Mouse (Mus musculus): ENCODE data around the gene Pigz. TPM values are rescaled to one million over a fixed set of nuclear protein-coding genes. Genes with fewer than 3 reads are reported as not detected.
"Not testable (repeated sequence)": the region's sequence is repeated elsewhere in the genome, so short reads cannot be mapped to it uniquely, and the experiment has no call there.

Gene Pigz
- total RNA-seq, 2 experiments from 2014 or later: 0.23 to 1.0 TPM

GRCm38 (mm10) chr16:31932255-31932654 is 1.4 kb upstream of the Pigz start:
- no peak for DNase-seq

DNA sequence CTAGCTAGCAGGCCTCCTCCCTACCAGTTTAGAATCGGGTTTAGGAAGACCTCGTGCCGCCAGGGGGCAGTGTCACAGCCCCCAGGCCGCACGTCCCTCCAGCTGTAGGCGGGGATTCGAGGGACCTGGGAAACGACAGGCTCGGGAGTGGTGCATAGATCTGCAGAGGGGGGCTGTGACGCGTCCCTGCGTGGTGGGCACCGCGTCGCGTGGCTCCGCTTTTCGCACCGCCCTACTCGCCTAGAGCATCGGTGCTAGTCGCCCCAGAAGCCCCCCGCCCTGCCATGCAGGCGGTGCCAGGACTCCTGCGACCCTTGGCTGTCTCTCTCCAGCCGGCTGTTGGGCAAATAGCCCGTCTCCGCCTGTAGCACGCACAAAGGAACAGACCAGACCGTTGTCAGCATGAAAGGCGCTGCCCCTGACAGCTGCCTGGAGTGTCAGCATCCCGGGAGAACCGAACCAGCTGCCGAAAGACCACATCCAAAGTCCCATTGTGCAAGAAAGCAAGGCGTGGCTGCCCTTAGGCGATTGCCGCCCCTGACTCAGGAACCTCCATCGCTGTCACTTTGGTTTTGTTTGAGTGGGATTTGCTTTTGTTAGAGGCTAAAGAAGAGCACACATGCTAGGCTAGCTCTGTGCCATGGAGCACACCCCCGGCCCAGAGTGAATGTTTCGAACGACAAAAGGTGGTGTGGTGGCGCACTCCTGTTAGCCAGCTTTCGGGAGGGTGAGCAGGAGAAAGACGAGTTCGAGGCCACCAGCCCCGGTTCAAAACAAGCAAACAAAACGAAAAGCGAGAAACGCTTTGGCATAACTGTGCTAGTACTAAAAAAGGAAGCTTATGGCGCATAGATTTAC is 582 bp upstream of the Pigz start:
- DNase-seq: peak; percentile 85 to 92

DNA sequence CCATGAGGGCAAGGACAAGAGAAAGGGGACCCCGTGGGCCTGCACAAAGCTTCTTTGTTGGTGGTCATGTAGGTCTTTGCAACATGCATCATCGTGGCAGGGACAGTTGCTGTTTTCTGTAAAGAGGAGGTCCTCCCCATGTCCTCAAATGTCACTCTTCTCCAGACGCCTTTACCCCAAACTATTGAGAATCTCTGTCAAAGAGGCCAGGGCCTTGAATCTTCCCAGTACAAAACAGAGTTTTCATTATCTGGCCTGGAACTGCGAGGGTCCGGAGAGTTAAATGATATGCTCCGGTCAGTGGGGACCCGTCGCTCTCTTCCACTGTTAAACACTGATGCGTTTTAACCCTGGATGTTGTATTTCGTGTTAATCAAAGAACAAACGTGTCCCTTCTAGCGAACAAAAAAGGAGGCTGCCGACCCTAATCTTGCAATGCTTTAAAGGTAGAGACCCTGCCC is 929 bp downstream of the Pigz start:
- no peak for DNase-seq

GRCm38 (mm10) chr16:31935091-31935979 is 1.7 kb downstream of the Pigz start:
- DNase-seq: no peak

DNA sequence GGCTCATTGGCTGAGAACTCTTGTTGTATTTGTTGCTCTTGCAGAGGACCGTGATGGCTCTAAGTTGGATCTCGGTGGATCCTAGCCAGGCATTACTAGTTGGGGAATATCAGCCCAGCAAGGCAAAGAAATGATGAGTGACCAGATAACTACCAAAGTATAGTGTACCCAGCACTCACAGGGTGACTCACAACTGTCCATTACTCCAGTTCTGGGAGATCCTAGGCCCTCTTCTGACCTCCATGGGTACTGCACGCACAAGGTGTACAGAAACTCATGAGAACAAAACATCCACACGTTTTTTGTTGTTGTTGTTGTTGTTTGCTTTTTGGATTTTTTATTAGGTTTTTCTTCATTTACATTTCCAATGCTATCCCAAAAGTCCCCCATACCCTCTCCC is 2.9 kb downstream of the Pigz start:
- no peak for DNase-seq

DNA sequence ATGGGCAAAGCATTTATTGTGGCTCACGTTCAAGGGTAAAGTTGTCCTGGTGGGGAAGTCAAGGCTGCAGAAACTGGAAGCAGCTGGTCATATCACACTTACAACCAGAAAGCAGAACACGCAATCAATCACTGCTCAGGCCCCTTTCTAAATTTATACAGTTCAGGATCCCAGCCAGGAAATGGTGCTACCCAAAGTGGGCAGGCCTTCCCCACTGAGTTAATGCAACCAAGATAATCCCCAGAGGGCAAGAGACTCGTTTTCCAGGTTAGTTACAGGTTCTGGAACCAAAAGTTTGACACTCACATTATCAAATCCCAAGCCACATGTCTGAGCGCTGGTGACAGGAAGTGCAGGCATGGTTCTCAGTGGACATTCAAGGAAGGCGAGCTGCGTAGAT is 5.2 kb downstream of the Pigz start:
- DNase-seq: no peak

DNA sequence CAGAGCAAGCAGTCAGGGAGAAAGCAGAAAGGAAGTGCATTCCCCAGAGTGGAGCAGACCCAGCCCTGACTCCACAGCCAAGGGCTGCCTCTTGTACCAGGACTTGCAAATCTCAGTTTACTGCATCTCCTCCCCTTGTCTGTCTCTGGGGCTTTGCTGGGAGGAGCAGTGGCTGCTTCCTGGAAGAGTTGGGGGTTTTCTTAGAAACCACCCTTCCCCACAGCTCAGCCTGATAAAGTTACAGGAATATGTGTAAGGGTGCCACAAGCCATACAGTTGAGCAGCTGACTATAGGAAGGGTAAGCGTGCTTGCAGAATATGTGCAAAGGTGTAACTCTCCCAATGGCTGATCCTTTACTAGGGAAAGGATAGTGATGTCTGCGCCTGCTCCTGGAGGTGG is 6.9 kb downstream of the Pigz start:
- DNase-seq: no peak

- DNase-seq: peak; percentile 78 to 89
Observed at GRCm38 (mm10) chr16:31943980-31944379, 10.3 kb downstream of the Pigz start.

DNA sequence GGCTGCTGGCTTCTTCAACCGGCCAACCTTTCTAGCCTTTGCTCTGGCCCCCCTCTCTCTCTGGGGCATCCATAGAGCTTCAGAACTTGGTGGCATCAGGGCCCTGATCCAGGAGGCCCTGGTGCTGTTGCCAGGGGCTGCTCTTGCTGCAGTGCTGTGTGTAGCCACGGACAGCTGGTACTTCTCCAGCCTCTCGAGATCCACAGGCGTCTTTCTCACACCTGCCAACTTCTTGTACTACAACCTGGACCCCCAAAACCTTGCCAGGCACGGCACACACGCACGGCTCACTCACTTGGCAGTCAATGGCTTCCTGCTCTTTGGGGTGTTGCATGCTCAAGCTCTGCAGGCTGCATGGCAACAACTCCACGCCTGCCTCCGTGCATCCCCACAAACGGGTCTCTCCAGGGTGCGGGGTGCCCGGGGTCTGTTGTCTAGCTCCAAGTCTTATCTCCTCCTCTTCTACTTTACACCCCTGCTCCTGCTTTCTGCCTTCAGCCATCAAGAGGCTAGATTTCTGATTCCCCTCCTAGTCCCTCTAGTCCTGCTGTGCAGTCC is 11.1 kb downstream of the Pigz start:
- DNase-seq: no peak

- no peak for DNase-seq
Observed at GRCm38 (mm10) chr16:31945372-31945771, 11.7 kb downstream of the Pigz start.

DNA sequence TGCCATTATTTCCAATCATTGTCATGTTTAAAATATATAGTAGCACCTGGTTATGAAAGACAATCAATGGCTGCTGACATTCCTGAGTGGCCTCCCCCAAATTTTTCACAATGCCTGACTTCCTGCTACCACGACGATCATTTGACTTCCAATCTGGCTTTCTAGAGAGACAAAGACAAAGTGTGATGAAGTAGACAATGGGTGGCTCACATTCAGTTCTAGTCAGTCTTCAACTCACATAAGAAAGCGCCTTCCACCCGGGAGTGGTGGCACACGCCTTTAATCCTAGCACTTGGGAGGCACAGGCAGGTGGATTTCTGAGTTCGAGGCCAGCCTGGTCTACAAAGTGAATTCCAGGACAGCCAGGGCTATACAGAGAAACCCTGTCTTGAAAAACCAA is 12.3 kb downstream of the Pigz start:
- DNase-seq: not testable (repeated sequence)

DNA sequence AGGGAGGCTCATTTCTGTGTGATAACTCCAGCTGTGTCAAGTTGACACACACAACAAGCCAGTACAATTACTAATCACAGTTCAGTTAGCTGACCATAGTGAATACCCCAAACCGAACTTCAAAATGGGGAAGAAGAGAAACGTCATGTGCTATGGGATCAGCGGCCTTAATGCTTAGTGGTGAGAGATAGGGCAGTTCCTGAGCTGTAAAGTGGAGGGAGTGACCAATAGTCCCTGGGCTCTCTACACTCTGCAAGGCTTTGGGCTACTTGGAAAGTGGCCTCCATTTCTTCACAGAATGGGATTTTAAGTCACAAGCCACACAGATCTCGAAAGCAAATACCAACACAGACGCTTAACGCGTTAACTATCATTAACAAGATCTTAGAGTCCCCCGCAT is 13.7 kb downstream of the Pigz start:
- DNase-seq: no peak

DNA sequence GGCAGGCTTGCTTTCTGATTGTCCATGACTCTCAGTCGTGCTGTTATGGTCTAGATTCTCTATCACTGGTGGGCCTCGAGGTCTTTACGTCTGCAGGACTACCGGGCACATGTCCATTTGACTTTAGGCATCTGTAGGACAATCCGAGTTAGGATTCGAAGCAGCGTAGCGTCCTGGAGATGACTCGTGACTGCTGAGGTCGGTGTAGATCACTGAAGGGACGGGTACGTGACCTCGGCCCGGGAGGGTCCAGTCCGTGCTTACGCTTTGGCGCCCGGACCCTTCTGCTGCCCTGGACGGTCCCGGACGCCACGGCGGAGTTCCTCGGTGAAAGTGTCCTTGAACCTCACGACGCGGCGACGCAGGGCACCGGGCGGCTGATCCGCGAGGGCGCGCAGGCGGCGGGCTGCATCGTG is 14.3 kb downstream of the Pigz start:
- DNase-seq: no peak

DNA sequence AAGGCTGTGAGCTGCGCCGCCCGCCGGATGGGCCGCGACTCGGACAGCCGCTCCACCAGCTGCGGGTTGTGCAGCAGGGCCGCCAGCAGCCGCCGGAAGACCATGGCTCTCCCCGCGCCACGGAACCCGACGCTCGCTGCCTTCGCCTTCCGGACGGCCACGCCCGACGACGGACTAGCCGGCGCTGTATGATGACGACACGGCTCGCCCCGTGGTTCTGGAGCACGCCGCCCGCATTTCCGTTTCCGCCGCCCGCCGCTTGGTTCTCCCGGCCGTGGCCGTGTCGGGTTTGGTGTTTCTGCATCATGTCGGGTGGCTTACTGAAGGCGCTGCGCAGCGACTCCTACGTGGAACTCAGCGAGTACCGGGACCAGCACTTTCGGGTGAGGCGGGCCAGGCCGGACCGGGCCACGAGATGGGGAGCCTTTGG is 14.7 kb downstream of the Pigz start, which contains the start of the genes 0610012G03Rik and Ncbp2:
Gene 0610012G03Rik, minus strand, starts transcription at position 150 of the 430 bp plus-strand sequence.
Gene Ncbp2, plus strand, starts transcription at position 169 of the 430 bp plus-strand sequence.
- DNase-seq: peak; percentile 98

DNA sequence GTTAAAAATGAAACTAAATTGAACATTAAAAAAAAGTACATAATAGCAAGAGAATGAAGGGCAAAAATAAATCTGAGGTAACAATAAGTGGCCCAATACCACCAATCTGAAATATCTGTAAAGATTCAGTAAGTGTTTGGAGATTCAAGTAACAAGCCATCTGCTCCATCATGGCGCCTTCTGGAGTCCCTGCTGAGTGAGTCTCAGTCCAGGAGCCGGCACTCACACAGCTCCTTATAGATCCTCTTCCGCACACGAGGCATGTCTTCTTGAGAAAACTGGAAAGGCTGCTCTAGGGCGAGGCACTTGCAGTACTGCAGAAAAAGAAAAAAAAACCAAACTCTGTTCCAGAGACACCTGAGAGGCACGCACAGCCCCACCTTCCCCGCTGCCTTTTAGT is 29.6 kb downstream of the Pigz start:
- no peak for DNase-seq

DNA sequence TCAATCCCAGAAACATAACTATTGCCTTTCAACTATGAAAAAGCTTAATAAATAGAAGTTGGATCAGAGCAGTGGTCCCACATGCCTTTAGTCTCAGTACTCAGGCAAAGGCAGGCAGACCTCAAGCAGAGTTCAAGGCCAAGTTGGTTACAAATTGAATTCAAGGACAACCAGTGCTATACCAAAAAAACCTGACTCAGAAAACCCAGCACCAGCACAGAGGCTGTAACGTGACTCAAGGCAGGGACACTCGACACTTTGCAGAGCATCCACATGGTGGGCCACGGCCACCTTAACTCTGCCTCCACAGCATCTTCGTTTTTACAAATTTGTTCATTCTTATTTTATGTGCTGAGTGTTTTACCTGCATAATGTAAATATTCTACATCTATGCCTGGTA is 41.6 kb downstream of the Pigz start:
- DNase-seq: peak; percentile 25 to 32

- DNase-seq: no peak
Observed at GRCm38 (mm10) chr16:31979501-31979900, 45.9 kb downstream of the Pigz start.

DNA sequence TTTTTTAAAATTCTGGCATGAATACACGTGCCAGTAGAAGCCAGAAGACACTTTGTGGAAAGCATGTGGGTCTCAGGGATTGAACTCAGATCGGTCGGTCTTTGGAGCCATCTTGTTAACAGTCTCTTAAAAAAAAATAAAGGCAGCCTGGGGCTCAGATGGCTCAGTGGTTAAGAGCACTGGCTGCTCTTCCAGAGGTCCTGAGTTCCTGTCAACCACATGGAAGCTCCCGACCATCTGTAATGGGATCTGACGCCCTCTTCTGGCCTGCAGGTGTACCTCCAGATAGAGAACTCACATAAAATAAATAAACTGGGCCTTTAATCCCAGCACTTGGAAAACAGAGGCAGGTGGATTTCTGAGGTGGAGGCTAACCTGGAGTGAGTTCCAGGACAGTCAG is 47.3 kb downstream of the Pigz start:
- peak in 1 of 2 experiments; percentile 7 for DNase-seq

- no peak for DNase-seq
Observed at GRCm38 (mm10) chr16:31992039-31992438, 58.4 kb downstream of the Pigz start.

DNA sequence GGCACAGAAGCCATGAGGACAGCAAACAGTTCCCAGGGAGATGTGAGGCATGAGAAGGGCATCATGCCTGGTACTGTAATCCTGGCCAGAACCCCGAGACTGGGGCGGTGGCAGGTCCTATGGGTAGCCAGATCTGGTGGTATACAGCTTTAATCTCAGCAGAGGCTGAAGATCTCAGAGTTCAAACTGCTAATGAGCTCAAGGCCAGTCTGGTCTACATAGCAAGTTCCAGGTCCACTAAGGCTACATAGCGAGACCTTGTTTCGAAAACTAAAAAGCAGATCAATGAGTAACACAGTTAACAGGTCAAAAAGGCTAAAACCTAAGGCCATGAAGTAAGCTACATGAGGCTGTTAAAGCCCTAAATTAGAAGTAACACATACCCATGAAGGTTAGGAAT is 59.5 kb downstream of the Pigz start:
- DNase-seq: no peak

- no peak for DNase-seq
Observed at GRCm38 (mm10) chr16:31993946-31994345, 60.3 kb downstream of the Pigz start.

All from adrenal gland, postnatal 36 days (tissue).